Mouse (Mus musculus) liver, embryonic 16.5 days (tissue): ENCODE measurements at regions not wholly inside any gene's neighbourhood (a gene's known extent, or its start where the extent isn't known, plus 50 kb on each side); places are given as distances from the start of the nearest gene placed in this dataset.

Experiments
- ATAC-seq: fragments of 200-750 bp; cut with Nextera tagmentation; 2 replicates; pipeline ENCODE4 v1.8.0; 2017; ENCODE audit warnings: low read depth, mild to moderate bottlenecking, moderate number of reproducible peaks, moderate library complexity
- H3K27ac ChIP-seq: fragments of 300-500 bp; sonication (generic); 2 replicates; pipeline ENCODE4 v1.5.1; 2014; ENCODE audit warnings: mild to moderate bottlenecking, low read length
- H3K27me3 ChIP-seq: fragments of 300-500 bp; sonication (generic); 2 replicates; pipeline ENCODE4 v1.6.1; 2014; ENCODE audit warnings: low read depth, low read length, mixed read lengths; ENCODE audit not compliant: control insufficient read depth, insufficient read depth
- H3K36me3 ChIP-seq: fragments of 300-500 bp; sonication (generic); 2 replicates; pipeline ENCODE4 v1.6.1; 2014; ENCODE audit warnings: mild to moderate bottlenecking; ENCODE audit not compliant: control insufficient read depth, insufficient read depth
- H3K4me1 ChIP-seq: fragments of 300-500 bp; sonication (generic); 2 replicates; pipeline ENCODE4 v1.6.1; 2014; ENCODE audit warnings: low read depth, low read length, mixed read lengths; ENCODE audit not compliant: control insufficient read depth
- H3K4me2 ChIP-seq: fragments of 300-500 bp; sonication (generic); 2 replicates; pipeline ENCODE4 v1.6.1; 2014; ENCODE audit warnings: low read depth, low read length, mixed read lengths
- H3K4me3 ChIP-seq: fragments of 300-500 bp; sonication (generic); 2 replicates; pipeline ENCODE4 v1.5.1; 2014; ENCODE audit warnings: low read depth, mild to moderate bottlenecking, low read length
- H3K9ac ChIP-seq: fragments of 300-500 bp; sonication (generic); 2 replicates; pipeline ENCODE4 v1.6.1; 2014; ENCODE audit warnings: low read depth, low read length
- H3K9me3 ChIP-seq: fragments of 300-500 bp; sonication (generic); replicated peaks from 2 replicates; pipeline ENCODE4 v1.6.1; 2016; ENCODE audit warnings: low read length; ENCODE audit not compliant: control insufficient read depth
- WGBS: fragments of 180-500 bp; shearing (Covaris S2); extraction: QIAGEN DNeasy Blood & Tissue Kit; methylation state at CpG from one replicate; pipeline ENCODE4 v1.1.7; 2014; ENCODE audit not compliant: insufficient replicate concordance; 5-methylcytosine and 5-hydroxymethylcytosine counted together

DNA sequence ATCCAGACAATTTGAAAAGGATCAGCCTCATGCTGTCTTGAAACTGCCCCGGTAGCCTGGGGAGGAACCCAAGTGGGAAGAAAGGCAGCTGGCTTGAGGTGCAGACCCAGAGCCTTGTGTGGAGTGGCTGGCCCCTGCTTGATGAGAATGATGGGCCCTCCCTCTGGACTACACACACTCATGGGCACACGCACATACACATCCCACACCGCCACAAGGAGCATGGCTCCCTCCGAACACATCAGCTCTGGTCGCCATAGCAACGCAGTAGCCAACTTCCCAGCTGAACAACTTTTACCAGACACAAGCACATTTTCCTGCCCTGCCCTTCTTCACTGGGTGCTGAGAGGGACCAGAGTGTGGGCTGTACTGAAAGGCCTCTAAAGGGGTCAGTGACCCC lies 101.2 kb downstream of the Rpl14 start:
- Histone ChIP-seq H3K9me3 (no peaks in the 10 kb centered on the region), H3K9ac (no peak overlapping the region), H3K4me1 (no peaks in the 10 kb centered on the region), H3K4me3 (no peak overlapping the region), H3K4me2 (no peak overlapping the region), H3K27ac (no peak overlapping the region), H3K36me3 (no peaks in the 10 kb centered on the region), H3K27me3 (peaks cover 12% of the 10 kb centered on the region)
- WGBS = 52% methylated on average over 6 of the region's 6 CpGs
- ATAC-seq = no peak

- Histone ChIP-seq H3K4me2 (no peak overlapping the region), H3K27me3 (peaks cover 12% of the 10 kb centered on the region), H3K27ac (no peak overlapping the region), H3K9me3 (no peaks in the 10 kb centered on the region), H3K9ac (no peak overlapping the region), H3K4me1 (no peaks in the 10 kb centered on the region), H3K36me3 (no peaks in the 10 kb centered on the region), H3K4me3 (no peak overlapping the region)
- 2% methylated on average over 11 of the region's 11 CpGs for WGBS
- ATAC-seq = no peak
These were observed 103.6 kb downstream of the Rpl14 start for GRCm38 (mm10) chr9:120674855-120675254.

GRCm38 (mm10) chr9:120675371-120676150 lies 104.3 kb downstream of the Rpl14 start:
- H3K27me3 ChIP-seq = peaks cover 12% of the 10 kb centered on the region
- H3K9me3 ChIP-seq = no peaks in the 10 kb centered on the region
- H3K4me3 ChIP-seq = 0 out of 2 replicates have a peak overlapping the region, but pooled peaks have one; percentile 12
- no peak overlapping the region for H3K27ac ChIP-seq
- WGBS = 3% methylated on average over 18 of the region's 18 CpGs
- H3K4me1 ChIP-seq = no peaks in the 10 kb centered on the region
- no peak for ATAC-seq
- H3K36me3 ChIP-seq = no peaks in the 10 kb centered on the region
- no peak overlapping the region for H3K9ac ChIP-seq
- peak overlapping the region; percentile 5; the same call in 1 of the 2 replicates for H3K4me2 ChIP-seq

DNA sequence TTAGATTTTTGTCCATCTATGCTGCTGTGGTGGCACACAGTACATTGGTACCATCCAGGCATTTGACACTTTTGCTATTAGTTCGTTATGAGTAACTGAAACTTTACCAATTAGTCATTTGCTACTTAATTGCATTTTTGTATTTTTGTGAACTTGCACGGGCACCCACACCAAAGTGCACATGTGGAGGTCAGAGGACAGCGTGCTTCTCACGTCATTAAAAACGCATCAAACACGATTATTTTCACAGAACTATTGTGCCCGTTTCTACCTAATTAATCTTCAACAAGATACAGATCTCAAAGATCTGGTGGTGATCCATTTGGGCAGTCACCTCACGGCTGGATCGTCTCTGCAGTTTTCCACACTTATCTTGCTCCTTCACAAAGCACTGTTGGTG lies 105.1 kb downstream of the Rpl14 start:
- ATAC-seq = no peak
- Histone ChIP-seq H3K27me3 (peaks cover 12% of the 10 kb centered on the region), H3K4me1 (no peaks in the 10 kb centered on the region), H3K4me3 (no peak overlapping the region), H3K36me3 (no peaks in the 10 kb centered on the region), H3K27ac (no peak overlapping the region), H3K9ac (no peak overlapping the region), H3K9me3 (no peaks in the 10 kb centered on the region), H3K4me2 (no peak overlapping the region)
- WGBS = 26% methylated on average over 9 of the region's 9 CpGs

GRCm38 (mm10) chr9:120676771-120677170 lies 105.5 kb downstream of the Rpl14 start:
- H3K4me2 ChIP-seq = no peak overlapping the region
- ATAC-seq = no peak
- no peak overlapping the region for H3K4me3 ChIP-seq

GRCm38 (mm10) chr9:120677216-120677615 lies 106.0 kb downstream of the Rpl14 start:
- no peaks in the 10 kb centered on the region for H3K36me3 ChIP-seq
- 80% methylated on average over 5 of the region's 5 CpGs for WGBS
- no peak for ATAC-seq
- H3K27me3 ChIP-seq = peaks cover 12% of the 10 kb centered on the region
- H3K4me1 ChIP-seq = no peaks in the 10 kb centered on the region
- H3K27ac ChIP-seq = no peak overlapping the region
- H3K4me3 ChIP-seq = no peak overlapping the region
- no peaks in the 10 kb centered on the region for H3K9me3 ChIP-seq
- no peak overlapping the region for H3K4me2 ChIP-seq
- H3K9ac ChIP-seq = no peak overlapping the region

More at GRCm38 (mm10) chr9:120676771-120677170, 105.5 kb downstream of the Rpl14 start:
- Histone ChIP-seq H3K36me3 (no peaks in the 10 kb centered on the region), H3K9me3 (no peaks in the 10 kb centered on the region), H3K4me1 (no peaks in the 10 kb centered on the region), H3K27ac (no peak overlapping the region), H3K27me3 (peaks cover 12% of the 10 kb centered on the region), H3K9ac (no peak overlapping the region)
- WGBS = 41% methylated on average over 8 of the region's 8 CpGs

GRCm38 (mm10) chr9:120679822-120680426 lies 108.7 kb downstream of the Rpl14 start:
- H3K27ac ChIP-seq = no peak overlapping the region
- H3K27me3 ChIP-seq = peaks cover 5% of the 10 kb centered on the region
- no peak for ATAC-seq
- no peak overlapping the region for H3K9ac ChIP-seq
- H3K9me3 ChIP-seq = no peaks in the 10 kb centered on the region
- no peak overlapping the region for H3K4me2 ChIP-seq
- no peaks in the 10 kb centered on the region for H3K36me3 ChIP-seq
- WGBS = 44% methylated on average over 11 of the region's 11 CpGs
- H3K4me3 ChIP-seq = no peak overlapping the region
- H3K4me1 ChIP-seq = no peaks in the 10 kb centered on the region

DNA sequence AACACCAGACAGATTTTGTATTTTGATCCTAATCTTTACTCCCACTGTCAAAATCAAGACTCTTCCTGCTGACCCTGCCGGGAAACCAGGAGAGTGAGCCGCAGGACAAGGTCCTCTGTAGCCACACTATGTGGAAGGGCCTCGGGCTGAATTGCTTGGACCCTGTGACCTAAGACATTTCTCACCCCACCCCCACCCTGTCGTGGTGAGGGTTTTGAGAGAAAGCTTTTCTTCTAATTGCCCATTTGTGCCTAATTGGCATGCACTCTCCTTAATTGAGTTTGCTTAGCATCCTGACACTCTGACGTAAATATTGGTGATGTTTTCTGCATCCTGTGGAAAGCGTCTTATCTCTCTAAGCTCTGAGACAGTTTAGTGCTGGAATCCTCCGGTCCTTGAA lies 110.2 kb downstream of the Rpl14 start:
- no peak overlapping the region for H3K4me3 ChIP-seq
- no peaks in the 10 kb centered on the region for H3K36me3 ChIP-seq
- H3K27me3 ChIP-seq = no peaks in the 10 kb centered on the region
- no peak overlapping the region for H3K27ac ChIP-seq
- 45% methylated on average over 7 of the region's 7 CpGs for WGBS
- no peaks in the 10 kb centered on the region for H3K9me3 ChIP-seq
- no peak overlapping the region for H3K4me2 ChIP-seq
- ATAC-seq = no peak
- no peak overlapping the region for H3K9ac ChIP-seq
- H3K4me1 ChIP-seq = no peaks in the 10 kb centered on the region

GRCm38 (mm10) chr9:120685961-120686360 lies 114.7 kb downstream of the Rpl14 start:
- H3K27me3 ChIP-seq = no peaks in the 10 kb centered on the region
- 21% methylated on average over 6 of the region's 7 CpGs for WGBS

More at GRCm38 (mm10) chr9:120685961-120686360, 114.7 kb downstream of the Rpl14 start:
- Histone ChIP-seq H3K9ac (no peak overlapping the region), H3K9me3 (no peaks in the 10 kb centered on the region), H3K27ac (no peak overlapping the region), H3K4me3 (no peak overlapping the region), H3K36me3 (no peaks in the 10 kb centered on the region), H3K4me2 (no peak overlapping the region), H3K4me1 (no peaks in the 10 kb centered on the region)
- ATAC-seq = no peak
